Mouse (Mus musculus) mouse embryonic stem cell (cell line): ENCODE data around the gene Ptprm.

Source experiments
- in situ Hi-C, 2 experiments: fragments of 300-500 bp; cut with MboI; formaldehyde crosslinking; loops; 1 replicate in 1 of 2; 3 replicates in 1 of 2; pipeline ENCODE4 v1.14.3; 2019 to 2020; ENCODE audit warnings: low sequenced_read_pairs in 2 of 2, low pct_unique_long_range_greater_than_20kb in 1 of 2, mixed read lengths in 1 of 2; ENCODE audit not compliant: unreplicated experiment in 1 of 2

Gene Ptprm

GRCm38 (mm10) chr17:66697650-66698049, 656.6 kb downstream of the Ptprm start:
- in situ Hi-C loops: no loop called here

- in situ Hi-C loops: no loop called here
Observed at GRCm38 (mm10) chr17:66696531-66697172, 657.6 kb downstream of the Ptprm start.

- in situ Hi-C loops: no loop called here
Observed at GRCm38 (mm10) chr17:66694326-66694725, 659.9 kb downstream of the Ptprm start.

GRCm38 (mm10) chr17:66693676-66694304, 660.5 kb downstream of the Ptprm start:
- in situ Hi-C loops: no loop called here

- in situ Hi-C loops: no loop called here
Observed at GRCm38 (mm10) chr17:66692941-66693675, 661.1 kb downstream of the Ptprm start.

GRCm38 (mm10) chr17:66688179-66688578, 666.1 kb downstream of the Ptprm start:
- in situ Hi-C loops: no loop called here

GRCm38 (mm10) chr17:66687543-66687942, 666.7 kb downstream of the Ptprm start:
- in situ Hi-C loops: no loop called here

GRCm38 (mm10) chr17:66686701-66687489, 667.4 kb downstream of the Ptprm start:
- in situ Hi-C loops: no loop called here

- in situ Hi-C loops: no loop called here
Observed at GRCm38 (mm10) chr17:66683411-66683810, 670.8 kb downstream of the Ptprm start.

GRCm38 (mm10) chr17:66680662-66681061, 673.6 kb downstream of the Ptprm start:
- in situ Hi-C loops: no loop called here

GRCm38 (mm10) chr17:66674667-66675066, 679.6 kb downstream of the Ptprm start:
- in situ Hi-C loops: no loop called here

- in situ Hi-C loops: no loop called here
Observed at GRCm38 (mm10) chr17:66671715-66672230, 682.5 kb downstream of the Ptprm start.

GRCm38 (mm10) chr17:66671287-66671686, 683.0 kb downstream of the Ptprm start:
- in situ Hi-C loops: no loop called here

GRCm38 (mm10) chr17:66665791-66666190, 688.5 kb downstream of the Ptprm start:
- in situ Hi-C loops: no loop called here

- in situ Hi-C loops: no loop called here
Observed at GRCm38 (mm10) chr17:66665201-66665756, 689.0 kb downstream of the Ptprm start.

GRCm38 (mm10) chr17:66664796-66665195, 689.5 kb downstream of the Ptprm start:
- in situ Hi-C loops: no loop called here

GRCm38 (mm10) chr17:66659242-66659641, 695.0 kb downstream of the Ptprm start:
- in situ Hi-C loops: no loop called here

GRCm38 (mm10) chr17:66637951-66638722, 716.1 kb downstream of the Ptprm start:
- in situ Hi-C loops: no loop called here
